Mouse (Mus musculus) layer of hippocampus, postnatal 10 days (tissue): ENCODE measurements at regions not wholly inside any gene's neighbourhood (a gene's known extent, or its start where the extent isn't known, plus 50 kb on each side); places are given as distances from the start of the nearest gene placed in this dataset.

ENCODE experiments used
- DNase-seq, 2 experiments: peaks; one replicate each; pipeline ENCODE4 v3.0.0; 2021; ENCODE audit warnings: low spot score in 2 of 2

- no peak for DNase-seq
Observed at GRCm38 (mm10) chr14:25354288-25354850, 104.6 kb upstream of the Zmiz1 start.

- DNase-seq = no peak
Observed at GRCm38 (mm10) chr14:25357805-25358204, 101.2 kb upstream of the Zmiz1 start.

- DNase-seq = no peak
Observed at GRCm38 (mm10) chr14:25359824-25360294, 99.1 kb upstream of the Zmiz1 start.

- DNase-seq = no peak
Observed at GRCm38 (mm10) chr14:25360726-25361125, 98.3 kb upstream of the Zmiz1 start.

GRCm38 (mm10) chr14:25361129-25361528 is 97.9 kb upstream of the Zmiz1 start:
- DNase-seq = no peak

- no peak for DNase-seq
Observed at GRCm38 (mm10) chr14:25362771-25363170, 96.2 kb upstream of the Zmiz1 start.

GRCm38 (mm10) chr14:25365226-25365800 is 93.7 kb upstream of the Zmiz1 start:
- no peak for DNase-seq

GRCm38 (mm10) chr14:25366009-25366408 is 93.0 kb upstream of the Zmiz1 start:
- DNase-seq = no peak

GRCm38 (mm10) chr14:25370306-25371020 is 88.5 kb upstream of the Zmiz1 start:
- DNase-seq = no peak

GRCm38 (mm10) chr14:25371021-25371400 is 88.0 kb upstream of the Zmiz1 start:
- DNase-seq = no peak

GRCm38 (mm10) chr14:25371661-25372060 is 87.3 kb upstream of the Zmiz1 start:
- DNase-seq = peak; percentile 57 to 71

- DNase-seq = no peak
Observed at GRCm38 (mm10) chr14:25372581-25372980, 86.4 kb upstream of the Zmiz1 start.

GRCm38 (mm10) chr14:25373167-25373566 is 85.8 kb upstream of the Zmiz1 start:
- no peak for DNase-seq

GRCm38 (mm10) chr14:25375001-25375400 is 84.0 kb upstream of the Zmiz1 start:
- DNase-seq = no peak

- DNase-seq = no peak
Observed at GRCm38 (mm10) chr14:25377091-25377490, 81.9 kb upstream of the Zmiz1 start.

GRCm38 (mm10) chr14:25377554-25377899 is 81.5 kb upstream of the Zmiz1 start:
- DNase-seq = no peak

GRCm38 (mm10) chr14:25377900-25378716 is 80.9 kb upstream of the Zmiz1 start:
- DNase-seq = peak; percentile 78 to 86

- peak; percentile 47 to 55 for DNase-seq
Observed at GRCm38 (mm10) chr14:25378717-25379224, 80.2 kb upstream of the Zmiz1 start.

- DNase-seq = no peak
Observed at GRCm38 (mm10) chr14:25383169-25383824, 75.7 kb upstream of the Zmiz1 start.

GRCm38 (mm10) chr14:25385644-25386043 is 73.3 kb upstream of the Zmiz1 start:
- no peak for DNase-seq

GRCm38 (mm10) chr14:25387780-25388179 is 71.2 kb upstream of the Zmiz1 start:
- DNase-seq = no peak
